Mouse (Mus musculus) adrenal gland, adult 10 weeks (tissue): Measurements from ENCODE around the gene Olfr1218. TPM values are rescaled to one million over a fixed set of nuclear protein-coding genes. Genes with fewer than 3 reads are reported as not detected.

Experiments used
- polyA plus RNA-seq: library from polyadenylated mRNA; stranded (reverse); fragments of 350-450 nt; fragmentation: Illumina TruSeq; extraction: RNeasy Lipid Tissue Mini Kit (QIAGEN cat#74804); gene quantifications from one replicate; pipeline ENCODE4 v1.2.3, GENCODE M21; 2014; ENCODE audit warnings: low read depth, low replicate concordance

The Olfr1218 gene
- polyA plus RNA-seq = not detected

DNA sequence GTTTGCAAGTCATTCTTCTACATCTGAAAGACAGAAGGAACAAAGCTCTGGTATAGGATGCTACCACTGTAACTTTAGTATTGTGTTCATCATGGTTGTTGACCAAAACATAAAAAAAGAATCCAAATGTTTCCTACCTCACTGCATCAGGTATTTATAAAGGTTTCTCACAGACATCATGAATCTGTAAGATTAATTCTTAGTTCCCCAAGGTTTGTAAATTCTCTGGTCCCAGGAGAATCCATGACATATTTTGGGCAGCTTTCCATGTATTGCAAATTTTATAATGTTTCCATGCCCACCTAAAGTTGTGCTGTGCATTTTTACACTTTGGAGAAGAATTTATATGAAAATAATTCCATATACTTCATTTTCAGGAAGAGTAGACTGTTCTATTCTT is at the start of gene Olfr1218:
TSS of gene Olfr1218 (minus strand) at position 101 of the 400 bp plus-strand sequence.

DNA sequence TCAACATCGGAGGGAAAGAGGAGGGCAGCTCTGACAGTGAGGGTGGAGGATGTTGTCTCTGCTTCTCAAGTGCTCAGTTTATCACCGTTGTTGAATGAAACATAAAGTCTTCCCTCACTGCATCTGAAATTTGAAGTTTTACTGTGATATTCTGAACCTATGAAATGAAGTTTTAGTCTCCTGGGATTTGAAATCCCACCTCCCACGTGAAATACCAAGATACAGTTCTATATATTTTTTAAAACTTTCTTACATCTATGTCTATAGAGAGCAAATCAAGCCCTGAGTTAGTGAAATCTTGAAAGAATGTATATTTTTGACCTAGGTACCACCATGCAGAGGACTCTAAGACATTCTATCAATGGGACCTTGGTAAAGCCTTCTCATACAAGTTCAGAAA is 45.7 kb upstream of the Olfr1218 start, which contains the start of gene Olfr1220:
TSS of gene Olfr1220 (minus strand) at position 101 of the 400 bp plus-strand sequence.

DNA sequence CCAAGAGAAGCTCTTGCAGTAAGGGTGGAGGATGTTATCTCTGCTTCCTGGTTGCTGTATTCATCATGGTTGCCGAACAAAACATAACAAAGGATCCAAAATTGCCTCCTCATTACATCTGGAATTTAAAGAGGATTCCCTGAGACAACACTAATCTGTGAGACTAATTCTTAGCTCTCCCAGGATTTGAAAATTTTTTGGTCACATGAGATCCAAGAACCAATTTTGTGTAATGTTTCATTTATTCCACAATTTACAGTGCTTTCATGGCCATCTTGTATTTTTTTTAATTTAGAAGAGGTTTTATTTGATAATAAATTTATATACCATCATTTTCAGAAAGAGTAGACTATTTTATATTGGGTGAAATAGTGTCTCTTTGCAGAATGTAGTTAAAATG is 22.4 kb upstream of the Olfr1218 start, which contains the start of gene Olfr1219:
TSS of gene Olfr1219 (minus strand) at position 101 of the 400 bp plus-strand sequence.

DNA sequence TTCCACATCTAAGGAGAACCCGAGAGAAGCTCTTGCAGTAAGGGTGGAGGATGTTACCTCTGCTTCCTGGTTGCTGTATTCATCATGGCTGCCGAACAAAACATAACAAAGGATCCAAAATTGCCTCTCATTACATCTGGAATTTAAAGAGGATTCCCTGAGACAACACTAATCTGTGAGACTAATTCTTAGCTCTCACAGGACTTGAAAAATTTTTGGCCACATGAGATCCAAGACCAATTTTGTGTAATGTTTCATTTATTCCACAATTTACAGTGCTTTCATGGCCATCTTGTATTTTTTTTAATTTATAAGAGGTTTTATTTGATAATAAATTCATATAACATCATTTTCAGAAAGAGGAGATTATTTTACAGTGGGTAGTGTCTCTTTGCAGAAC is 29.0 kb downstream of the Olfr1218 start, which contains the start of gene Olfr1217:
TSS of gene Olfr1217 (minus strand) at position 101 of the 400 bp plus-strand sequence.

DNA sequence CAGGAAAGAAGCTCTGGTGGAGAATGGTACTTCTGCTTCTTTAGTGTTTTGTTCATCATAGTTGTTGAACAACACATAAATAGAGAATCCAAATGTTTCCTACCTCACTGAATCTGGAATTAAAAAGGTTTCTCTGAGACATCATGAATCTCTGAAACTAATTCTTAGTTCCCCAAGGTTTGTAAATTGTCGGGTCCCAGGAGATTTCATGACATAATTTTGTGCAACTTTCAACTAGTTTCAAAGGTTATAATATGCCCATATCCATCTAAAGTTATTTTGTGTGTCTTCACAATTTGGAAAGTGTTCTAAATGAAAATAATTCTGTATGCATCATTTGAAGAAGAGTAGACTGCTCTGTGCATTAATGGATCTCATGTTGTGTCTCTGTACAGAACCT is 42.7 kb downstream of the Olfr1218 start, which contains the start of gene Olfr1216:
TSS of gene Olfr1216 (minus strand) at position 101 of the 400 bp plus-strand sequence.

DNA sequence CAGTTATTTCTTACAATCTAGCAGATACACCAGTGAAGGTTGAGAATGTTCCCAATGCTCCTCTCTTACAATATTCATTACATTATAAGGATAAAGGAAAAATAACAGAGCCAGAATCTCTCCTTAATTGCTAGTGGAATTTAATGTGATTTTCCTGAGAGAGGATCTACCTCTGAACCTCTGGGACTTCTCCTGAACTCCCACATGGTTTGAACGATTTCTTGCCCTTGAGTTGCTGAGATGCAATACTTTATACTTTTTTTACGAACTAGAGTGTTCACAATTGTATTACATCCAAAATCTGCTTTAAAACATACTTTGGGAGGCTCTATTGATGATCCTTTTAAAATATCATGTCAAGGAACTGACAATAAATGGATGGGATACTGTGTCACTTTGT is 54.1 kb downstream of the Olfr1218 start, which contains the start of gene Olfr1215:
TSS of gene Olfr1215 (minus strand) at position 101 of the 400 bp plus-strand sequence.

Other genes starting within 250 kb of the Olfr1218 start
- gene Olfr1202, start 246.7 kb downstream of the Olfr1218 start, polyA plus RNA-seq = not detected
- not detected for gene Olfr1205, start 231.4 kb downstream of the Olfr1218 start, polyA plus RNA-seq
- not detected for gene Olfr1204, start 211.9 kb downstream of the Olfr1218 start, polyA plus RNA-seq
- gene Olfr1206, start 198.0 kb downstream of the Olfr1218 start, polyA plus RNA-seq = not detected
- gene Olfr1208, start 158.9 kb downstream of the Olfr1218 start, polyA plus RNA-seq = not detected
- gene Olfr1209, start 146.0 kb downstream of the Olfr1218 start, polyA plus RNA-seq = not detected
- not detected for gene Olfr1211, start 123.1 kb downstream of the Olfr1218 start, polyA plus RNA-seq
- not detected for gene Olfr1212, start 107.2 kb downstream of the Olfr1218 start, polyA plus RNA-seq
- not detected for gene Gm13762, start 80.9 kb downstream of the Olfr1218 start, polyA plus RNA-seq
- not detected for gene Olfr1214, start 68.5 kb downstream of the Olfr1218 start, polyA plus RNA-seq
- gene Olfr1215, start 54.2 kb downstream of the Olfr1218 start, polyA plus RNA-seq = not detected
- not detected for gene Olfr1216, start 42.8 kb downstream of the Olfr1218 start, polyA plus RNA-seq
- gene Olfr1217, start 29.1 kb downstream of the Olfr1218 start, polyA plus RNA-seq = not detected
- not detected for gene Olfr1219, start 22.3 kb upstream of the Olfr1218 start, polyA plus RNA-seq
- not detected for gene Olfr1220, start 45.6 kb upstream of the Olfr1218 start, polyA plus RNA-seq
- gene Olfr1221, start 56.1 kb upstream of the Olfr1218 start, polyA plus RNA-seq = not detected
- gene Olfr1222, start 71.9 kb upstream of the Olfr1218 start, polyA plus RNA-seq = not detected
- not detected for gene Olfr1223, start 90.4 kb upstream of the Olfr1218 start, polyA plus RNA-seq
- gene Olfr1224-ps1, start 102.9 kb upstream of the Olfr1218 start, polyA plus RNA-seq = not detected
- not detected for gene Olfr1225, start 113.5 kb upstream of the Olfr1218 start, polyA plus RNA-seq
- not detected for gene Olfr1226, start 138.9 kb upstream of the Olfr1218 start, polyA plus RNA-seq
- not detected for gene Olfr1228, start 192.9 kb upstream of the Olfr1218 start, polyA plus RNA-seq
- not detected for gene Olfr1229, start 226.8 kb upstream of the Olfr1218 start, polyA plus RNA-seq
- not detected for gene Olfr1230, start 236.1 kb upstream of the Olfr1218 start, polyA plus RNA-seq
- gene Olfr1231, start 245.9 kb upstream of the Olfr1218 start, polyA plus RNA-seq = not detected